Mouse (Mus musculus) heart, embryonic 10.5 days (tissue): ENCODE measurements at regions not wholly inside any gene's neighbourhood (a gene's known extent, or its start where the extent isn't known, plus 50 kb on each side); places are given as distances from the start of the nearest gene placed in this dataset.

Experiments used
- DNase-seq: peaks from one replicate; pipeline ENCODE4 v3.0.0-alpha.2; 2017; ENCODE audit warnings: low spot score
- H3K27ac ChIP-seq: fragments of 300-500 bp; sonication (generic); 2 replicates; pipeline ENCODE4 v1.5.1; 2016; ENCODE audit warnings: mild to moderate bottlenecking
- H3K27me3 ChIP-seq: fragments of 300-500 bp; sonication (generic); 2 replicates; pipeline ENCODE4 v1.6.1; 2016; ENCODE audit warnings: mild to moderate bottlenecking; ENCODE audit not compliant: poor library complexity, insufficient read depth, severe bottlenecking
- H3K36me3 ChIP-seq: fragments of 300-500 bp; sonication (generic); 2 replicates; pipeline ENCODE4 v1.6.1; 2016; ENCODE audit warnings: mild to moderate bottlenecking, moderate library complexity
- H3K4me1 ChIP-seq: fragments of 300-500 bp; sonication (generic); 2 replicates; pipeline ENCODE4 v1.6.1; 2016; ENCODE audit warnings: mild to moderate bottlenecking
- H3K4me3 ChIP-seq: fragments of 300-500 bp; sonication (generic); 2 replicates; pipeline ENCODE4 v1.5.1; 2016; ENCODE audit warnings: mild to moderate bottlenecking, moderate library complexity
- H3K9me3 ChIP-seq: fragments of 300-500 bp; sonication (generic); 2 replicates; pipeline ENCODE4 v1.6.1; 2016; ENCODE audit warnings: mild to moderate bottlenecking, moderate library complexity
- WGBS: fragments of 180-500 bp; shearing (Covaris S2); methylation state at CpG from one replicate; pipeline ENCODE4 v1.1.7; 2016; 5-methylcytosine and 5-hydroxymethylcytosine counted together

DNA sequence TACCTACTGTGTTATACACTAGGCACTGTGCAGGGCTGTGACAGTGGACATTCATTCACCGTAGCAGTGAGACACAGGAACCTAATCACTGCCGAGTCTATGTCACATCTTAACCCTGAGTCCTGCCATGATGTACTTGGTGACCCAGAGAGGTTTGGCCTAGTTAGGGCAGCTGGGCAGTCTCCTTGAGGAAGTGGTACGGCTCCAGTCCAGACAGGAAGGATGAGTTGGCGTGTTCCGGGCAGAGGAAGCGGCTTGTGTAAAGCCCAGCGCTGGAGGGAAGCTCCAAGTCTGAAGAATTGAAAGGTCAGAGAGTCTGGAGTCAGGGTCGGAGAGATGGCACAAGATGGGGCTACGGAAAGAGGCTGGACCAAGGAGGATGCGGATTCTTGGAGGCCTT, 99.4 kb upstream of the Smim15 start:
- 72% methylated on average over 10 of the region's 10 CpGs for WGBS
- Histone ChIP-seq H3K4me1 (peaks cover 6% of the 10 kb centered on the region), H3K4me3 (no peak overlapping the region), H3K9me3 (no peaks in the 10 kb centered on the region), H3K27me3 (0 out of 2 replicates have a peak, but pooled peaks cover 9% of the 10 kb centered on the region), H3K27ac (no peak overlapping the region), H3K36me3 (no peaks in the 10 kb centered on the region)
- DNase-seq = no peak

DNA sequence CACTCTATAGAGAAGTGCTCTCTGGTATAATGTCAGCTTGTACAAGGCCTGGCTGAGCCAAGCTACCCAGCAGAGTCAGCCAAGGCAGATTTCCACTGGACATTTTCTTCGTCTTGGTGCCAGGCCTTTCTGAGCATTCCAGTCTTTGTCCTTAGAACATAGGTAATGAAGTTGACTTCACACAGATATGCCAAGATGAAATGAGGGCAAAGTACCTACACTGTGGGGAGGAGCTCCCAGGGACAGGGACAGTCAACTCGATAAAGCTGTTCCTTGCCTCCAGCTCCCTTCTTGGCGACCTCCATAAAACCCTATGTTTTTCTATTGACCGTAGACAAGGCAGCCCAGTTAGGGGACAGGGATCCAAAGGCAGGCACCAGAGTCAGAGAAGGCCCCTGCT, 101.3 kb upstream of the Smim15 start:
- Histone ChIP-seq H3K4me3 (no peak overlapping the region), H3K27me3 (0 out of 2 replicates have a peak, but pooled peaks cover 9% of the 10 kb centered on the region), H3K27ac (no peak overlapping the region), H3K4me1 (peaks cover 6% of the 10 kb centered on the region), H3K9me3 (no peaks in the 10 kb centered on the region), H3K36me3 (no peaks in the 10 kb centered on the region)
- 85% methylated on average over 4 of the region's 4 CpGs for WGBS
- no peak for DNase-seq

DNA sequence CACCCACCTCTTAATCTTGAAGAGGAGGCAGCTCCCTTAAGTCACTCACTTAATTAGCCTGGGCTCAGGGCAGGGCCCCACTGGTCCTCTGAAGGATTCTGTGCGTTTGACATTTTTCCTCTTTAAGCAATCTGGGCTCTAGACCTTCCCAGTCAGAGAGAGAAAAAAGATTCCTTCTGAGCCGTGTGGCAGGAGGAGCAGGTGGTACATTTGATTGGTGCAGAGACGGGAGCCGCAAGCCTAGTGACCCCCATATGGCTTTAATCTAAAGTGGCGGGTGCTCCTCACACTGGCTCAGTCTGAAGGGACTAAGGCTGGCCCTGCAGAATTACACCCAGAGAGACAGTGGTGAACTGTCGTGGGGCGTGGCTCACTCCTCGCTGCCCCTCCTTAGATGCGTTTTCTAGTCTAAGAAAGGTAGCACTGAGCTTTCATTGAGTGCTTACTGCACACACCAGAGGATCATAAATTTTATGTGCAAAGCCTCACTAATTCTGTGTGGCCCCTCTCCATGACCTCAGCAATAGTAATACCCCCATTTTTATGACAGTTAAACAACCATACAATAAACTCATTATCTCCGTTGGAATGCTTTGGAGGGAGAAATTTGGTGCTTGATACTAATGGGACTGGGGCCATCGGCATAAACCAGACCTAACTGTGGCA, 101.8 kb upstream of the Smim15 start:
- 57% methylated on average over 11 of the region's 11 CpGs for WGBS
- DNase-seq = peak; percentile 54

DNA sequence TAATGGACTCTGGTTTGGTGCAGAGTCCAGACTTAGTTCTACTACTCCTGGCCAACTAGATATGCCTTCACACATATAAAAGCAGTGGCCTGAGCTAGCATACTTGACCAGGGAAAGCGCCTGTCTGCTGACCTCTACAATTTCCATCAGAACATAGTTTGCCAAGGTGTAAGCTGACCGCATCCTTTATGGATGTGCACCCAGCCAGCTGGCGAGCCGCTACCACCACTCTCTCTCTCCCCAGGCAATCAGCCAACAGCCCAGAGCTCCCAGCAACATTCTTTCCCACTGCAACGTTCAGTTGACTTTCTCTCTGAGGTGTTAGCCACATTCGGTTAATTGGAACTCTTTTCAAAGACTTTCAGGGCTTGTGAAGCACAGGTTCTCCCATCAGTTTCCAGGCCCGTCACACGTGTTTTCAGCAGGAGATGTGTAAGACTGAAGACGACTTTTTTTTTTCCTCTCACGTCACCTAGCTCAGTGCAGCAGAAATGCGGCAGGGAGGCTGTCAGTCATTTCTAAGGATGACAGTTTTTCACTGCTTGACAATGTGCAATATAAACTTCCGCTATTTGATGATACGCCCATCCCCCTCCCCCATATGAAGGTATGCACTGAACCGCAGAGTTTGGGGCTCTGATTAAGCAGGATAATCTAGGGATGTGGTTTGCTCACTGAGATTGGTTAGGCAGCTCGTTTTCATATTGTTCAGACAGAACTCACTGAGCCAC, 104.2 kb upstream of the Smim15 start:
- 63% methylated on average over 15 of the region's 15 CpGs for WGBS
- no peaks in the 10 kb centered on the region for H3K9me3 ChIP-seq
- no peaks in the 10 kb centered on the region for H3K36me3 ChIP-seq
- H3K27me3 ChIP-seq = peaks cover 26% of the 10 kb centered on the region
- no peak for DNase-seq
- H3K27ac ChIP-seq = no peak overlapping the region
- no peaks in the 10 kb centered on the region for H3K4me1 ChIP-seq
- no peak overlapping the region for H3K4me3 ChIP-seq

More for the DNA sequence above, 101.8 kb upstream of the Smim15 start:
- Histone ChIP-seq H3K27me3 (peaks cover 14% of the 10 kb centered on the region; the same call in 1 of the 2 replicates), H3K4me3 (no peak overlapping the region), H3K36me3 (no peaks in the 10 kb centered on the region), H3K9me3 (no peaks in the 10 kb centered on the region), H3K27ac (no peak overlapping the region), H3K4me1 (peaks cover 6% of the 10 kb centered on the region)

DNA sequence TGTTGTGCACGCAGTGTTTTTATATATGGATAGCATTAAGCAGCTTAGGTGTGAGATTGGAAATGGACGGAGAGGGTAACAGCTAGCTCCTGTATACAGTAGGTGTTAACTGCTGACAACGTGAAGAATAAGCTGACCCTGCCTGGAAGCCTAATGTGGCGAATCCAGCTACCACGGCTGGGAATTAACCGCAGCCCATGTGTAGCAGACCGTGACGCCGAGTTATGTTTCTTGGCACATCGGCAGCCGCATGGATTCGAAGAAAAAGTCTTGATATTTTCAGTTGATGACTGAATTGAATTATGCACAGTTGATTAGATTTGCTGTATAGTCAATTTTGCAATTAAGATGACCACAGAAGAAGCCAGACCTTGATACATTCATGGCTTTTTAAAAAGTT, 108.6 kb upstream of the Smim15 start:
- H3K4me3 ChIP-seq = no peak overlapping the region
- DNase-seq = no peak
- no peaks in the 10 kb centered on the region for H3K36me3 ChIP-seq
- H3K9me3 ChIP-seq = no peaks in the 10 kb centered on the region
- H3K27me3 ChIP-seq = peaks cover 27% of the 10 kb centered on the region
- H3K27ac ChIP-seq = no peak overlapping the region
- WGBS = 94% methylated on average over 12 of the region's 12 CpGs
- H3K4me1 ChIP-seq = peaks cover 19% of the 10 kb centered on the region

DNA sequence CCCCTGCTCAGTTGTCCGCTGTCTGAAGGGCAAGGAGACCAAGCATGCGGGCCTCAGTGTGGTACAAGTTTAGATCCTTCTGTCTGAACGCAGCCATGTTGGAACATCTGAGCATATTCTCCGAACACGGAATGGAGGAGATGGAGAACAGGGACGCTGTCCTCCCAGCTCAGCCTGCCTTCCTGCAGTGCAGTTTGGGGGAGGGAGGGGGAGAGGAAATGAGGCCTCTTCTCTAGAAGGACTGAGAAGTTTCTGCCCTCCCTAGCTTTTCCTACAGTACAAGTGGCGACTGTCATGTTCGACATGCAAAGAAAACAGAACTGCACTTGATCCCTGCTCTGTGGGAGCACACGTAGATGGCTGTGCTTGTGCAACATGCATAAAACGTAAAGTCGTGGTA, 109.6 kb upstream of the Smim15 start:
- peak overlapping the region; percentile 69; the same call in 1 of the 2 replicates for H3K27ac ChIP-seq

DNA sequence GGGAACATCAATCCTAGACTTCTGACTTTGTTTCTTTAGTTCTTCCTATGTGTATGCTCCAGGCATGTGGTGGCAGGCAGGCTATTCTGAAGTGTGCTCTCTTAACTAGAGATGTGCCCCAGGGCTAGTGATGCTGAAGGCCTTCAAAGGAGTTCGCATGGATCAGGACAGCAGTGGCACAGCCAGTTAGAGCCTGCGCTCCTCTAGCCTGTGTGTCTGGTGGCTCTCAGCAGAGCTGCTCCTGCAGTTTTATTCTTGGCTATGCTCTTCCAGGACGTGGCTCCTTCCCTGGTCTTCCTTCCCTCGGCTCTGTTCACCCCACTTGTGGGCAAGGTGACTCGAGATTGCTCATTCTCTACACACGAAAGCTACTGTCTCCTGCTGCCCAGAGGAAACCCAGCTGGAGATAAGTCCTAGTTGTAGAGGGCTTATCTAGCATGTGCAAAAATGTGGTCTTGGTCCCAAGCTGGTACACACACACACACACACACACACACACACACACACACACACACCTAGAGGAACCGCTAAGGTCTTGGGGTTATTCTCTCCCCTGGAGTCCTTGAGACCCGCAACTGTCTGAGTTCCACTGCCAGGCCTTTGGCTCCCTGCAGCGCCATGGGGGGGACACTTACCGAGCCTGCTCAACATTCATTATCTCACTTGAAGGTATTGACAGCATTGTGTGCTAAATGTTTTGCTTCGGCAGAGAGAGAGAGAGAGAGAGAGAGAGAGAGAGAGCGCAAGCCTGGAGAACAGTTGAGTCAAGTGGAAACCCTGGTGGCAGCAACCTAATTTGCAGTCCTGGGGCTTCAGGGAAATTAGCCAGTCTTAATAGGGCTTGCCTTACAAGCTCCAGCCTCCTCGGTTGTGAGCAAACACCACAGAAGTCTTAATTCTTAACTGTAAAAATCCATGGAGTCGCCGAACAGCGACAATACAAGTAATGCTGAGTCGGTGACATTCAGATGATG, 110.4 kb upstream of the Smim15 start:
- peak overlapping the region; percentile 36 for H3K4me3 ChIP-seq

More for the DNA sequence above, 109.6 kb upstream of the Smim15 start:
- Histone ChIP-seq H3K4me3 (peak overlapping the region; percentile 36), H3K36me3 (no peaks in the 10 kb centered on the region), H3K4me1 (peaks cover 19% of the 10 kb centered on the region), H3K27me3 (peaks cover 32% of the 10 kb centered on the region), H3K9me3 (no peaks in the 10 kb centered on the region)
- DNase-seq = no peak
- 33% methylated on average over 11 of the region's 11 CpGs for WGBS

DNA sequence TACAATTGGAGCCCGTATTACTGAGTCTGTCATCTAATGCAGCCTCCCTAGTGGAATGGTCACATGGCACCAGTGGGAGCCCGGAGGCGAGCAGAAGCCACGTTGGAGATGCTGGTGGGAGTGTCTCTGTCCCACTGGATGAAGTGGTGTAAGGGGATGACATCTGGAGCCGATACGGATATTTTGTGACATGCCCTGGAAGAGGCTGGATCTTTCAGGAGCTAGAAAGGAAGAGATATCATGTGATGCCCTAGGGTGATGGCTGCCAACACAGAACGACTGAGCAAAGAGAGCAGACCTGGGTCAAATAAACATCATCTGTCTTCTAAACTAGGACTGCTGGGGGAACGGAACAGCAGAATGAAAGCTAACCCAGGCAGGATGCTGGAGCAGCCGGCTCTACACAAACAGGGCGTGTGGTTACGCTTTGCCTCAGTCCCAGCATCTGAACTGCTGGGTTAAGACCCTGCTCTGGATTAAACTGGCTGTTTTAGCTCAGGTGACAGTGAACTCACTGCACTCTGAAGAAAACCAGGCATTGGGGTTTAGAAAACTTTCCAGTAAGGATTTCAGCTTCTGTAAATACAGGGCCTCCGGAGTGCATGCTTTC, 111.7 kb upstream of the Smim15 start:
- Histone ChIP-seq H3K27me3 (peaks cover 40% of the 10 kb centered on the region), H3K9me3 (no peaks in the 10 kb centered on the region), H3K4me1 (peaks cover 19% of the 10 kb centered on the region), H3K36me3 (no peaks in the 10 kb centered on the region), H3K4me3 (no peak overlapping the region), H3K27ac (no peak overlapping the region)
- 62% methylated on average over 12 of the region's 12 CpGs for WGBS
- DNase-seq = no peak

More for the DNA sequence above, 110.4 kb upstream of the Smim15 start:
- Histone ChIP-seq H3K4me1 (peaks cover 19% of the 10 kb centered on the region), H3K36me3 (no peaks in the 10 kb centered on the region), H3K27ac (peak overlapping the region; percentile 69; the same call in 1 of the 2 replicates), H3K9me3 (no peaks in the 10 kb centered on the region), H3K27me3 (peaks cover 40% of the 10 kb centered on the region)
- DNase-seq = no peak
- WGBS = 23% methylated on average over 17 of the region's 17 CpGs

DNA sequence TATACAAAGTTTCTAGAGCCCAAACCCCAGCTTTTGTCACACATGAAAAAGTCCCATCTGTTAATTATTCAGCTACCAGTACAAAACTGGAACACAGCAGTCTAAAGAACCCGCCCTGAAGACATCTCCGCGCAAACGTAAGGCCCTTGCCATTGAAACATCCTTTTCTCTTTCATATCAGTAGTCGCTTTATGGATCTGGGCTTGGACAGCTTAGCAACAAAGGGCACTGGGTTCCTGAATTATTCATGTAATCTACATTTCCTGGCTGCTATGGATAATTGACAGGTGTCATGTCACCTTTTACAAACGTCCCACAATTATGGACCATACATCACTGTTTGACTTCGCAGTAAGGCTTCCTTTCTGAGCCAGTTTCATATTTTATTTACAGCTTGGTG, 113.0 kb upstream of the Smim15 start:
- H3K36me3 ChIP-seq = no peaks in the 10 kb centered on the region
- no peak for DNase-seq
- H3K27ac ChIP-seq = no peak overlapping the region
- no peak overlapping the region for H3K4me3 ChIP-seq
- H3K4me1 ChIP-seq = peaks cover 19% of the 10 kb centered on the region
- H3K27me3 ChIP-seq = peaks cover 37% of the 10 kb centered on the region
- no peaks in the 10 kb centered on the region for H3K9me3 ChIP-seq
- 83% methylated on average over 7 of the region's 7 CpGs for WGBS

DNA sequence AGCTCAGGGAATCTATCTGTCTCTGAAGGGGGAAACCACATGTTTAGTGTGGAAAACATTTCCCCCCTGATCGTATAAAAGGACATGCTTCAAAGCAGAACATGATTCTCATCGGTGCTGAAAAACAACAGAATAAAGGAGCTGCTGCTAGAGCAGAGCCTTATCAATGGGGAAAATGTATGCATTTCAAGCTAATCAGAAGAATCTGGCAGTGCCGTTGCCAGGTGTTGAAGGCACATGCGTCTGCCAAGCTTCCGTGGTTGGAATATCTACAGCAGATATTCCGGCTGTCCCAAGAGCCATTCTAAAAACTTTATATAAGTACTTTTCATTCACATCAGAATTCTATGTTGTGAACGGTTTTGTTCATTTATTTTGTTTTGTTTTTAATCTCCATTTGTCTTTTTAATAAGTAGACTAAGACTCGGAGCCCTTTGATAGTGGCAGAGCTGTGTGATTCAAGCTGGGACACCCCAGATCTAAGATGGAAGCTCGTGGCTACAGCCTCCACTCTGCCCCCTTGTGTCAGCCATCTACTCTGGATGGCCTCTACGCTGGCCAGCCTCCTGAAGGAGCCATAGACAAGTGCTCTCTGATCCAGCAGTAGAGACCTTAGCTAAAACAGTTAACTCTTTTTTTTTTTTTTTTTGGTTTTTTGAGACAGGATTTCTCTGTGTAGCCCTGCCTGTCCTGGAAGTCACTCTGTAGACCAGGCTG, 116.6 kb upstream of the Smim15 start:
- Histone ChIP-seq H3K9me3 (no peaks in the 10 kb centered on the region), H3K27me3 (peaks cover 40% of the 10 kb centered on the region), H3K4me3 (no peak overlapping the region), H3K36me3 (no peaks in the 10 kb centered on the region), H3K27ac (no peak overlapping the region), H3K4me1 (peaks cover 13% of the 10 kb centered on the region)
- 74% methylated on average over 10 of the region's 10 CpGs for WGBS
- no peak for DNase-seq

DNA sequence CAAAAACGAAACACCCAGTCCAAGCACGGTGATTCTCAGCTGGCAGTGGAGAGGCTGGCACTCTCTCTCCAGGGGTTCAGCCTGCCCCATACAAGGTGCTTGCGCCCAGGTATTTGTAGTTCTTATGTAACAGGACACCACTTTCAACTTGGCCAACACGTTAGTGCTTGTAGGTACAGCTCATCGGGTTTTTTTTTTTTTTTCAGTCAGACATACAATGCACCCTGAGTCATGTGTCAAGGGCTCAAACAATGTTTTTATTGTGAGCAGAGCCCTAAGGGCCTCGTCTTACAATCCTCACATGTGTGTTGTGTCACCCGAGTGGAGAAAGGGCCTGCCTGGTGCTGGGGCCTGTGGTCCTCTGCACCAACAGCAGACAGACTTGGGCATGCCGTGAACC, 118.8 kb upstream of the Smim15 start:
- 73% methylated on average over 8 of the region's 8 CpGs for WGBS
- H3K27ac ChIP-seq = no peak overlapping the region
- H3K36me3 ChIP-seq = no peaks in the 10 kb centered on the region
- DNase-seq = no peak
- peaks cover 13% of the 10 kb centered on the region for H3K4me1 ChIP-seq
- H3K9me3 ChIP-seq = no peaks in the 10 kb centered on the region
- H3K27me3 ChIP-seq = peaks cover 52% of the 10 kb centered on the region
- H3K4me3 ChIP-seq = no peak overlapping the region
